Mouse (Mus musculus) stomach, embryonic 14.5 days (tissue): Measurements from ENCODE around the gene Dpf2. TPM values are rescaled to one million over a fixed set of nuclear protein-coding genes. Genes with fewer than 3 reads are reported as not detected.

Experiments used
- ATAC-seq: fragments of 200-750 bp; cut with Nextera tagmentation; 2 replicates; pipeline ENCODE4 v1.8.0; 2017; ENCODE audit warnings: low read depth, moderate TSS enrichment; ENCODE audit not compliant: insufficient number of reproducible peaks, insufficient read depth, low FRiP score
- H3K27ac ChIP-seq: fragments of 300-500 bp; sonication (generic); 2 replicates; pipeline ENCODE4 v1.5.1; 2014; ENCODE audit warnings: mild to moderate bottlenecking, low read length, moderate library complexity, mixed read lengths
- H3K27me3 ChIP-seq: fragments of 300-500 bp; sonication (generic); 2 replicates; pipeline ENCODE4 v1.6.1; 2014; ENCODE audit warnings: low read length, control low read depth, mixed read lengths; ENCODE audit not compliant: control insufficient read depth, insufficient read depth
- H3K36me3 ChIP-seq: fragments of 300-500 bp; sonication (generic); 2 replicates; pipeline ENCODE4 v1.6.1; 2014; ENCODE audit warnings: mild to moderate bottlenecking, control low read depth, low read length, moderate library complexity, mixed read lengths; ENCODE audit not compliant: control insufficient read depth, insufficient read depth
- H3K4me1 ChIP-seq: fragments of 300-500 bp; sonication (generic); 2 replicates; pipeline ENCODE4 v1.6.1; 2014; ENCODE audit warnings: low read length, control low read depth, mixed read lengths; ENCODE audit not compliant: control insufficient read depth, insufficient read depth
- H3K4me2 ChIP-seq: fragments of 300-500 bp; sonication (generic); replicated peaks from 2 replicates; pipeline ENCODE4 v1.6.1; 2014; ENCODE audit warnings: low read depth, low read length, control low read depth
- H3K4me3 ChIP-seq: fragments of 300-500 bp; sonication (generic); 2 replicates; pipeline ENCODE4 v1.5.1; 2014; ENCODE audit warnings: low read depth, low read length, control low read depth
- H3K9ac ChIP-seq: fragments of 300-500 bp; sonication (generic); replicated peaks from 2 replicates; pipeline ENCODE4 v1.6.1; 2014; ENCODE audit warnings: low read depth, mild to moderate bottlenecking, control low read depth, low read length, moderate library complexity, mixed read lengths
- H3K9me3 ChIP-seq: fragments of 300-500 bp; sonication (generic); 2 replicates; pipeline ENCODE4 v1.6.1; 2016; ENCODE audit warnings: low read depth, low read length, control low read depth; ENCODE audit not compliant: control insufficient read depth
- WGBS: fragments of 180-500 bp; shearing (Covaris S2); extraction: QIAGEN DNeasy Blood & Tissue Kit; methylation state at CpG from one replicate; pipeline ENCODE4 v1.1.7; 2014; 5-methylcytosine and 5-hydroxymethylcytosine counted together
- polyA plus RNA-seq: library from polyadenylated mRNA; unstranded; fragments of >200 nt; fragmentation: Nextera tagmentation; extraction: Ambion mirVana; gene quantifications from 2 replicates; pipeline ENCODE4 v1.2.1, GENCODE M21; 2014

Gene Dpf2
- polyA plus RNA-seq, 1 experiment from 2014 or later, result 148 TPM

- ATAC-seq, result no peak
- 94% methylated on average over 14 of the region's 14 CpGs for WGBS
- Histone ChIP-seq H3K36me3 (peaks cover 46% of the 10 kb centered on the region), H3K9ac (no peak overlapping the region), H3K27ac (no peak overlapping the region), H3K27me3 (no peaks in the 10 kb centered on the region), H3K4me2 (no peak overlapping the region), H3K9me3 (no peaks in the 10 kb centered on the region), H3K4me3 (no peak overlapping the region), H3K4me1 (no peaks in the 10 kb centered on the region)
Observed at GRCm38 (mm10) chr19:5862335-5863085, 50.3 kb downstream of the Dpf2 start.

GRCm38 (mm10) chr19:5856604-5857003, 56.2 kb downstream of the Dpf2 start:
- no peak for ATAC-seq
- H3K36me3 ChIP-seq, result peaks cover 33% of the 10 kb centered on the region

GRCm38 (mm10) chr19:5852035-5852722, 60.6 kb downstream of the Dpf2 start:
- no peak for ATAC-seq
- Histone ChIP-seq H3K36me3 (peaks cover 10% of the 10 kb centered on the region; the same call in 1 of the 2 replicates), H3K9me3 (no peaks in the 10 kb centered on the region), H3K27me3 (no peaks in the 10 kb centered on the region), H3K4me3 (no peak overlapping the region), H3K4me1 (peaks cover 26% of the 10 kb centered on the region), H3K27ac (peak overlapping the region; percentile 52; the same call in 1 of the 2 replicates), H3K9ac (no peak overlapping the region), H3K4me2 (no peak overlapping the region)
- WGBS, result 76% methylated on average over 12 of the region's 12 CpGs

More at GRCm38 (mm10) chr19:5856604-5857003, 56.2 kb downstream of the Dpf2 start:
- 87% methylated on average over 9 of the region's 9 CpGs for WGBS
- Histone ChIP-seq H3K27ac (no peak overlapping the region), H3K4me3 (no peak overlapping the region), H3K4me1 (peaks cover 3% of the 10 kb centered on the region; the same call in 1 of the 2 replicates), H3K27me3 (no peaks in the 10 kb centered on the region), H3K9ac (no peak overlapping the region), H3K9me3 (no peaks in the 10 kb centered on the region), H3K4me2 (no peak overlapping the region)

- WGBS, result 69% methylated on average over 5 of the region's 5 CpGs
- no peak for ATAC-seq
- no peak overlapping the region for H3K4me3 ChIP-seq
- H3K4me1 ChIP-seq, result peaks cover 31% of the 10 kb centered on the region
- H3K27ac ChIP-seq, result peak overlapping the region; percentile 52
- H3K9ac ChIP-seq, result no peak overlapping the region
- no peak overlapping the region for H3K4me2 ChIP-seq
- no peaks in the 10 kb centered on the region for H3K9me3 ChIP-seq
- peaks cover 10% of the 10 kb centered on the region; the same call in 1 of the 2 replicates for H3K36me3 ChIP-seq
- H3K27me3 ChIP-seq, result no peaks in the 10 kb centered on the region
Observed at GRCm38 (mm10) chr19:5851481-5851971, 61.3 kb downstream of the Dpf2 start.

GRCm38 (mm10) chr19:5850860-5851259, 62.0 kb downstream of the Dpf2 start:
- Histone ChIP-seq H3K27me3 (no peaks in the 10 kb centered on the region), H3K4me2 (no peak overlapping the region), H3K9me3 (no peaks in the 10 kb centered on the region), H3K27ac (no peak overlapping the region), H3K9ac (no peak overlapping the region), H3K36me3 (peaks cover 10% of the 10 kb centered on the region; the same call in 1 of the 2 replicates), H3K4me1 (peaks cover 34% of the 10 kb centered on the region), H3K4me3 (no peak overlapping the region)
- WGBS, result 79% methylated on average over 3 of the region's 3 CpGs
- ATAC-seq, result no peak

GRCm38 (mm10) chr19:5849843-5850527, 62.8 kb downstream of the Dpf2 start:
- Histone ChIP-seq H3K27me3 (no peaks in the 10 kb centered on the region), H3K36me3 (peaks cover 10% of the 10 kb centered on the region; the same call in 1 of the 2 replicates), H3K9me3 (no peaks in the 10 kb centered on the region), H3K4me3 (no peak overlapping the region), H3K9ac (no peak overlapping the region), H3K4me2 (no peak overlapping the region), H3K27ac (peak overlapping the region; percentile 48; the same call in 1 of the 2 replicates), H3K4me1 (peaks cover 37% of the 10 kb centered on the region)
- ATAC-seq, result peak; percentile 12; the same call in 1 of the 2 replicates
- WGBS, result 23% methylated on average over 11 of the region's 11 CpGs

- Histone ChIP-seq H3K9ac (peak overlapping the region; percentile 29), H3K36me3 (peaks cover 10% of the 10 kb centered on the region; the same call in 1 of the 2 replicates), H3K27ac (peak overlapping the region; percentile 99), H3K4me3 (no peak overlapping the region), H3K4me1 (peaks cover 46% of the 10 kb centered on the region), H3K9me3 (no peaks in the 10 kb centered on the region), H3K27me3 (no peaks in the 10 kb centered on the region), H3K4me2 (peak overlapping the region; percentile 33)
- 26% methylated on average over 13 of the region's 13 CpGs for WGBS
- ATAC-seq, result no peak
Observed at GRCm38 (mm10) chr19:5848826-5849672, 63.8 kb downstream of the Dpf2 start.
